Mouse (Mus musculus) kidney, embryonic 15.5 days (tissue): ENCODE data around the gene Ppp2r1b. TPM values are rescaled to one million over a fixed set of nuclear protein-coding genes. Genes with fewer than 3 reads are reported as not detected.

Experiments
- ATAC-seq: fragments of 200-750 bp; cut with Nextera tagmentation; replicated peaks from 2 replicates; pipeline ENCODE4 v1.8.0; 2017; ENCODE audit warnings: moderate TSS enrichment; ENCODE audit not compliant: low FRiP score
- H3K27ac ChIP-seq: fragments of 300-500 bp; sonication (generic); 2 replicates; pipeline ENCODE4 v1.5.1; 2015; ENCODE audit warnings: mild to moderate bottlenecking, inconsistent platforms
- H3K27me3 ChIP-seq: fragments of 300-500 bp; sonication (generic); 2 replicates; pipeline ENCODE4 v1.6.1; 2015; ENCODE audit warnings: inconsistent platforms
- H3K36me3 ChIP-seq: fragments of 300-500 bp; sonication (generic); 2 replicates; pipeline ENCODE4 v1.6.1; 2015; ENCODE audit warnings: inconsistent platforms
- H3K4me1 ChIP-seq: fragments of 300-500 bp; sonication (generic); 2 replicates; pipeline ENCODE4 v1.6.1; 2015; ENCODE audit warnings: inconsistent platforms
- H3K4me2 ChIP-seq: fragments of 300-500 bp; sonication (generic); 2 replicates; pipeline ENCODE4 v1.6.1; 2015; ENCODE audit warnings: moderate library complexity, mild to moderate bottlenecking, inconsistent platforms
- H3K4me3 ChIP-seq: fragments of 300-500 bp; sonication (generic); replicated peaks from 2 replicates; pipeline ENCODE4 v1.5.1; 2015; ENCODE audit warnings: mild to moderate bottlenecking, inconsistent platforms
- H3K9ac ChIP-seq: fragments of 300-500 bp; sonication (generic); 2 replicates; pipeline ENCODE4 v1.6.1; 2015; ENCODE audit warnings: mild to moderate bottlenecking, inconsistent platforms
- H3K9me3 ChIP-seq: fragments of 300-500 bp; sonication (generic); replicated peaks from 2 replicates; pipeline ENCODE4 v1.6.1; 2016; ENCODE audit warnings: inconsistent platforms
- WGBS: fragments of 180-500 bp; shearing (Covaris S2); methylation state at CpG from one replicate; pipeline ENCODE4 v1.1.7; 2015; ENCODE audit warnings: mixed read lengths; 5-methylcytosine and 5-hydroxymethylcytosine counted together
- polyA plus RNA-seq: library from polyadenylated mRNA; unstranded; fragments of >200 nt; fragmentation: Nextera tagmentation; extraction: Ambion mirVana; gene quantifications from 2 replicates; pipeline ENCODE4 v1.2.1, GENCODE M21; 2015

Gene Ppp2r1b
- polyA plus RNA-seq, 1 experiment from 2014 or later, result 75.6 TPM

GRCm38 (mm10) chr9:50856341-50857081, 11.4 kb downstream of the Ppp2r1b start:
- no peaks in the 10 kb centered on the region for H3K9me3 ChIP-seq
- H3K9ac ChIP-seq, result peak overlapping the region; percentile 83
- H3K27ac ChIP-seq, result peak overlapping the region; percentile 93
- H3K4me3 ChIP-seq, result peak overlapping the region; percentile 88
- H3K4me2 ChIP-seq, result peak overlapping the region; percentile 83
- ATAC-seq, result peak; percentile 92
- WGBS, result under 1% methylated on average over 45 of the region's 45 CpGs
- no peaks in the 10 kb centered on the region for H3K27me3 ChIP-seq
- peaks cover 28% of the 10 kb centered on the region for H3K36me3 ChIP-seq
- H3K4me1 ChIP-seq, result peaks cover 35% of the 10 kb centered on the region

- peak overlapping the region; percentile 93 for H3K27ac ChIP-seq
- H3K4me3 ChIP-seq, result peak overlapping the region; percentile 88
- no peaks in the 10 kb centered on the region for H3K27me3 ChIP-seq
- under 1% methylated on average over 46 of the region's 46 CpGs for whole genome bisulfite sequencing
- ATAC-seq, result peak; percentile 74; the same call in 1 of the 2 replicates
- peak overlapping the region; percentile 83 for H3K9ac ChIP-seq
- peak overlapping the region; percentile 83 for H3K4me2 ChIP-seq
- H3K4me1 ChIP-seq, result peaks cover 35% of the 10 kb centered on the region
- H3K9me3 ChIP-seq, result no peaks in the 10 kb centered on the region
- peaks cover 35% of the 10 kb centered on the region for H3K36me3 ChIP-seq
Measured at GRCm38 (mm10) chr9:50857082-50857641, 12.1 kb downstream of the Ppp2r1b start.

- no peak for ATAC-seq
- WGBS, result 76% methylated on average over 6 of the region's 6 CpGs
Measured at GRCm38 (mm10) chr9:50858681-50859080, 13.6 kb downstream of the Ppp2r1b start.

GRCm38 (mm10) chr9:50861119-50861839, 16.2 kb downstream of the Ppp2r1b start:
- Histone ChIP-seq H3K36me3 (peaks cover 76% of the 10 kb centered on the region), H3K9ac (no peak overlapping the region), H3K4me2 (no peak overlapping the region), H3K27me3 (no peaks in the 10 kb centered on the region), H3K4me3 (no peak overlapping the region), H3K4me1 (peaks cover 8% of the 10 kb centered on the region), H3K27ac (no peak overlapping the region), H3K9me3 (no peaks in the 10 kb centered on the region)
- no peak for ATAC-seq
- WGBS, result 93% methylated on average over 18 of the region's 18 CpGs

More at GRCm38 (mm10) chr9:50858681-50859080, 13.6 kb downstream of the Ppp2r1b start:
- Histone ChIP-seq H3K9ac (no peak overlapping the region), H3K4me2 (no peak overlapping the region), H3K9me3 (no peaks in the 10 kb centered on the region), H3K27ac (no peak overlapping the region), H3K36me3 (peaks cover 50% of the 10 kb centered on the region), H3K4me3 (no peak overlapping the region), H3K4me1 (peaks cover 23% of the 10 kb centered on the region), H3K27me3 (no peaks in the 10 kb centered on the region)

- Histone ChIP-seq H3K27me3 (no peaks in the 10 kb centered on the region), H3K4me2 (no peak overlapping the region), H3K9me3 (no peaks in the 10 kb centered on the region), H3K36me3 (peaks cover 99% of the 10 kb centered on the region), H3K4me3 (no peak overlapping the region), H3K4me1 (no peaks in the 10 kb centered on the region), H3K27ac (no peak overlapping the region), H3K9ac (no peak overlapping the region)
- 83% methylated on average over 4 of the region's 4 CpGs for WGBS
- ATAC-seq, result no peak
Measured at GRCm38 (mm10) chr9:50863824-50864223, 18.7 kb downstream of the Ppp2r1b start.

GRCm38 (mm10) chr9:50864877-50865276, 19.8 kb downstream of the Ppp2r1b start:
- peaks cover 97% of the 10 kb centered on the region for H3K36me3 ChIP-seq
- 87% methylated on average over 5 of the region's 5 CpGs for WGBS
- H3K9me3 ChIP-seq, result no peaks in the 10 kb centered on the region
- ATAC-seq, result no peak
- H3K4me3 ChIP-seq, result no peak overlapping the region
- H3K27me3 ChIP-seq, result no peaks in the 10 kb centered on the region
- no peak overlapping the region for H3K9ac ChIP-seq
- H3K4me1 ChIP-seq, result no peaks in the 10 kb centered on the region
- H3K4me2 ChIP-seq, result no peak overlapping the region
- no peak overlapping the region for H3K27ac ChIP-seq

- H3K4me2 ChIP-seq, result no peak overlapping the region
- no peaks in the 10 kb centered on the region for H3K4me1 ChIP-seq
- no peaks in the 10 kb centered on the region for H3K9me3 ChIP-seq
- no peaks in the 10 kb centered on the region for H3K27me3 ChIP-seq
- peaks cover 97% of the 10 kb centered on the region for H3K36me3 ChIP-seq
- H3K9ac ChIP-seq, result no peak overlapping the region
- ATAC-seq, result no peak
- 79% methylated on average over 8 of the region's 8 CpGs for WGBS
- no peak overlapping the region for H3K4me3 ChIP-seq
- no peak overlapping the region for H3K27ac ChIP-seq
Measured at GRCm38 (mm10) chr9:50865803-50866202, 20.7 kb downstream of the Ppp2r1b start.

GRCm38 (mm10) chr9:50867015-50867414, 21.9 kb downstream of the Ppp2r1b start:
- H3K36me3 ChIP-seq, result peaks cover 89% of the 10 kb centered on the region
- ATAC-seq, result no peak

GRCm38 (mm10) chr9:50868182-50868581, 23.1 kb downstream of the Ppp2r1b start:
- H3K36me3 ChIP-seq, result peaks cover 88% of the 10 kb centered on the region
- no peak overlapping the region for H3K9ac ChIP-seq
- no peaks in the 10 kb centered on the region for H3K27me3 ChIP-seq
- no peak overlapping the region for H3K27ac ChIP-seq
- 92% methylated on average over 2 of the region's 2 CpGs for WGBS
- H3K4me1 ChIP-seq, result no peaks in the 10 kb centered on the region
- H3K4me3 ChIP-seq, result no peak overlapping the region
- no peak overlapping the region for H3K4me2 ChIP-seq
- no peaks in the 10 kb centered on the region for H3K9me3 ChIP-seq
- ATAC-seq, result no peak

More at GRCm38 (mm10) chr9:50867015-50867414, 21.9 kb downstream of the Ppp2r1b start:
- no peaks in the 10 kb centered on the region for H3K9me3 ChIP-seq
- no peak overlapping the region for H3K4me2 ChIP-seq
- WGBS, result 93% methylated on average over 6 of the region's 6 CpGs
- no peak overlapping the region for H3K27ac ChIP-seq
- no peak overlapping the region for H3K4me3 ChIP-seq
- H3K27me3 ChIP-seq, result no peaks in the 10 kb centered on the region
- no peaks in the 10 kb centered on the region for H3K4me1 ChIP-seq
- no peak overlapping the region for H3K9ac ChIP-seq

GRCm38 (mm10) chr9:50873210-50873609, 28.1 kb downstream of the Ppp2r1b start:
- no peaks in the 10 kb centered on the region for H3K9me3 ChIP-seq
- H3K9ac ChIP-seq, result no peak overlapping the region
- no peak overlapping the region for H3K4me2 ChIP-seq
- H3K36me3 ChIP-seq, result peaks cover 87% of the 10 kb centered on the region
- no peak overlapping the region for H3K27ac ChIP-seq
- no peak overlapping the region for H3K4me3 ChIP-seq
- H3K27me3 ChIP-seq, result no peaks in the 10 kb centered on the region
- WGBS, result 89% methylated on average over 9 of the region's 9 CpGs
- ATAC-seq, result no peak
- no peaks in the 10 kb centered on the region for H3K4me1 ChIP-seq

GRCm38 (mm10) chr9:50874031-50874430, 28.9 kb downstream of the Ppp2r1b start:
- H3K27ac ChIP-seq, result no peak overlapping the region
- ATAC-seq, result no peak
- H3K9ac ChIP-seq, result no peak overlapping the region
- WGBS, result 90% methylated on average over 6 of the region's 6 CpGs
- peaks cover 87% of the 10 kb centered on the region for H3K36me3 ChIP-seq
- H3K27me3 ChIP-seq, result no peaks in the 10 kb centered on the region
- no peak overlapping the region for H3K4me3 ChIP-seq
- H3K9me3 ChIP-seq, result no peaks in the 10 kb centered on the region
- H3K4me2 ChIP-seq, result no peak overlapping the region
- no peaks in the 10 kb centered on the region for H3K4me1 ChIP-seq

- no peaks in the 10 kb centered on the region for H3K4me1 ChIP-seq
- no peaks in the 10 kb centered on the region for H3K27me3 ChIP-seq
- no peak overlapping the region for H3K4me2 ChIP-seq
- WGBS, result 90% methylated on average over 4 of the region's 4 CpGs
- no peak overlapping the region for H3K4me3 ChIP-seq
- H3K27ac ChIP-seq, result no peak overlapping the region
- no peak overlapping the region for H3K9ac ChIP-seq
- ATAC-seq, result no peak
- H3K36me3 ChIP-seq, result peaks cover 90% of the 10 kb centered on the region
- no peaks in the 10 kb centered on the region for H3K9me3 ChIP-seq
Measured at GRCm38 (mm10) chr9:50875470-50875869, 30.4 kb downstream of the Ppp2r1b start.
